Mouse (Mus musculus): ENCODE data around the gene Tns1.

The Tns1 gene

DNA sequence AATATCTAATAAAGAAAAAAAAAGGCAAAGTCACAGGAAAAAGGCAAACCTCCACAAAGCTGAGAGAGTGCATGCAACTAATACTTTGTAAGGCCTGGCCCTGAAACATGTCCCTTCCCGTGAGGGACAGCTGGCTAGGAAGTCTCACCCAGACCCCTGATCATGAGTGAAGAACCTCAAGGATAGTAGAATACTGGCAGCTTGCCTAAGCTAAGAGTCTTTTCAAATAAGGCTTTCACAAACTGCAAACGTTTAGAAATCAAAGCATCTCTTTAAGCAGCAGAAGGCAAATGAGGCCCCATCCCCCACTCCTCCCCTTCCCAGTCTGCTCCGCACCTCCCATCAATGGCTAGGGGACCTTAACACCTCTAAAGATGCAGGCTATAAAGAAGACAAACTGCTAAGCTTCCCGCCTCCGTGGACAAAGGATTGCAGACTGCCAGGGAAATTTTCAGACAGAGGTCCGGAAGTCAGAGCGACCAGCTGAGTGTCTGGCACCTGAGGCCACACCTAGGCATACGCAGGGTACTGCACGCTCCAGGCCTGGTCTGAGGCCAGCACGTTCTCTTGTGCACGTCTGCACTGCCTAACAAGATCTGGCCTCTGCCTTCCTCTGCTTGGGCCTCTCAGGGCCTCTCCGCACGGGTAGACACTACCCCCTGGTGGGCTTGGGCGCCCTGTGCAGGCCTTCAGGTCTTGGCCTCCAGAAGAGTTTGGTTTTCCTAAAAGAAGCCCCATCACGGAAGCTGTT lies 261.8 kb downstream of the Tns1 start:
- peak; percentile 49 to 70 for DNase-seq (ENCODE audit: low spot score in 2 of 2)

- no peak for DNase-seq (ENCODE audit: low spot score in 2 of 2)
These were observed 263.8 kb downstream of the Tns1 start for GRCm38 (mm10) chr1:73860421-73860820.

Data from right cerebral cortex, postnatal 10 days (tissue).